Mouse (Mus musculus) lung, postnatal 36 days (tissue): ENCODE measurements around the gene Poln.

Source experiments
- DNase-seq: peaks from one replicate; pipeline ENCODE4 v3.0.0; 2022; ENCODE audit warnings: mixed read lengths

The Poln gene

GRCm38 (mm10) chr5:34168950-34169891 lies at the start of gene Poln, which contains the start of gene Haus3:
TSS of gene Poln (minus strand) at chr5:34169448.
TSS of gene Haus3 (minus strand) at chr5:34169527.
- DNase-seq, result peak; percentile 98

- DNase-seq, result peak; percentile 58
Measured at GRCm38 (mm10) chr5:34218672-34219071, 49.4 kb upstream of the Poln start.

- DNase-seq, result no peak
Measured at GRCm38 (mm10) chr5:34217756-34218155, 48.5 kb upstream of the Poln start.

GRCm38 (mm10) chr5:34216025-34216424 lies 46.8 kb upstream of the Poln start:
- no peak for DNase-seq

GRCm38 (mm10) chr5:34213659-34214058 lies 44.4 kb upstream of the Poln start:
- no peak for DNase-seq

GRCm38 (mm10) chr5:34210279-34210678 lies 41.0 kb upstream of the Poln start:
- peak; percentile 87 for DNase-seq

- no peak for DNase-seq
Measured at GRCm38 (mm10) chr5:34207503-34207902, 38.3 kb upstream of the Poln start.

- DNase-seq, result no peak
Measured at GRCm38 (mm10) chr5:34205788-34206187, 36.5 kb upstream of the Poln start.

- no peak for DNase-seq
Measured at GRCm38 (mm10) chr5:34204911-34205310, 35.7 kb upstream of the Poln start.

GRCm38 (mm10) chr5:34202006-34202405 lies 32.8 kb upstream of the Poln start:
- DNase-seq, result no peak

GRCm38 (mm10) chr5:34201396-34201795 lies 32.1 kb upstream of the Poln start:
- peak; percentile 68 for DNase-seq

- no peak for DNase-seq
Measured at GRCm38 (mm10) chr5:34198615-34199014, 29.4 kb upstream of the Poln start.

- DNase-seq, result no peak
Measured at GRCm38 (mm10) chr5:34197243-34197642, 28.0 kb upstream of the Poln start.

GRCm38 (mm10) chr5:34196423-34196822 lies 27.2 kb upstream of the Poln start:
- no peak for DNase-seq

GRCm38 (mm10) chr5:34195786-34196185 lies 26.5 kb upstream of the Poln start:
- no peak for DNase-seq

GRCm38 (mm10) chr5:34194975-34195662 lies 25.9 kb upstream of the Poln start:
- DNase-seq, result no peak

GRCm38 (mm10) chr5:34194426-34194825 lies 25.2 kb upstream of the Poln start:
- DNase-seq, result no peak

- peak; percentile 75 for DNase-seq
Measured at GRCm38 (mm10) chr5:34191843-34192242, 22.6 kb upstream of the Poln start.

GRCm38 (mm10) chr5:34191021-34191420 lies 21.8 kb upstream of the Poln start:
- DNase-seq, result peak; percentile 90

GRCm38 (mm10) chr5:34189521-34189920 lies 20.3 kb upstream of the Poln start:
- DNase-seq, result no peak

- DNase-seq, result no peak
Measured at GRCm38 (mm10) chr5:34188856-34189255, 19.6 kb upstream of the Poln start.

- DNase-seq, result peak; percentile 100
Measured at GRCm38 (mm10) chr5:34187601-34188316, 18.5 kb upstream of the Poln start, which contains the start of gene Mxd4. TSS of gene Mxd4 (minus strand) at chr5:34187720.

GRCm38 (mm10) chr5:34186961-34187391 lies 17.7 kb upstream of the Poln start:
- DNase-seq, result peak; percentile 79
